Mouse (Mus musculus): ENCODE data around the gene Upk2.
A peak's percentile ranks its signal among the peaks of the same experiment; 100 is the strongest.
"Not testable (repeated sequence)": the region's sequence is repeated elsewhere in the genome, so short reads cannot be mapped to it uniquely, and the experiment has no call there.

Gene Upk2

DNA sequence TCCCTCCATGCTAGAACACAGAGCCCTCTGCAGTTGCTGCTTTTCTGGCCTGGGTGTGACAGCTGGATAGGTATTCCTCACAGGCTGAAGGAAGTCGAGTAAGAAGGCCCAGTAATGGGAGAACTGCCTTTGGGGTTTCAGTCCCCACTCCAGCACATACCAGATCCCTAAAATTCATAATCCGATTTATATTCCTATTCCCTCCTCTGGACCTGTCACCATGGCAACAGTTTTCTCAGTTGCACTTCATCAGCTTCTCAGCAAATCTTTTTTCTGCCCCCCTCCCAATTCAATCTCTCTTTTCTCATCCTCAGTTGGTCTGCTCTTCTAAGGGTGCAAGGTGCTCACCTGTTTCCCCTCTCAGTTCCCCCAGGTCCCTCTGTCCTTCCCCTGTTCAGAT, 14.0 kb upstream of the Upk2 start:
- DNase-seq (ENCODE audit: low spot score in 2 of 2): peak in 1 of 2 experiments; percentile 74

DNA sequence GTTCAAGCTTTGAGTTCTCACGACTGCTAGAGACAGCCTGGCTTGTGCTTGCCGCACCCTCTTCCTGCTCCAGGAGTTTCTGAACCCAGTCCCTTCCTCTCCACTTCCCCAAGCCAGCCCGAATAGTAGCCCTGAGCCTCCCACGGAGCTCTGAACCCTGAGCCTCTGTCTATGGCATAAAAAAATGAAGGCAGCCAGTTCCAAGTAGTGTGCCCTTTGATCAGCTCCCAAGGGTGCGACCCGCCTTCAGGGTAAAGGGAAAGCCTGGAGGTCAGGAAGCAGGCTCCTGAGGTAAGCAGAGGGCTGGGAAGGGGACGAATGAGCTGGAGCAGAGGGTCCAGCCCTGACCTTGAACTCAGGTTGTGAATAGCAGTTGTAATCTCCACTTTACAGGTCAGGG, 13.4 kb upstream of the Upk2 start:
- no peak for DNase-seq (ENCODE audit: low spot score in 2 of 2)

DNA sequence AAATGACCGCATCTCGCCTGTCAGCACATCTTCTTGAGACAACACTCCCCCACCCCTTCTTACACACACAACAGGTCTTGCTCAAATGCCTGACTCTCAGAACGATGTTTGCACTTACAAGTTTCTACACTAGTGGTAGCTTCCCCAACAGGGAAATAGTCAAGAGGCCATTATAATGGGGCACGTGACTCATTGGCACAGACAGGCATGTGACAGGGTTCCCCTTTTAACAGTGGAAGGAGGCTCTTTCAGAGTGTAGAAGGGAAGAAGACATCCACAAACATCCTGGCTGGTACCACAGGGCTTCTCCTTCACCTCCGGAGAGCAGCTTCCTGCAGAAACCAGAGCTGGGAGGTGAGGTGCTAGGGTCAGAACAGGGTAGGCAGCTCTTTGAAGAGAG, 7.2 kb upstream of the Upk2 start:
- DNase-seq (ENCODE audit: low spot score in 2 of 2): no peak

DNA sequence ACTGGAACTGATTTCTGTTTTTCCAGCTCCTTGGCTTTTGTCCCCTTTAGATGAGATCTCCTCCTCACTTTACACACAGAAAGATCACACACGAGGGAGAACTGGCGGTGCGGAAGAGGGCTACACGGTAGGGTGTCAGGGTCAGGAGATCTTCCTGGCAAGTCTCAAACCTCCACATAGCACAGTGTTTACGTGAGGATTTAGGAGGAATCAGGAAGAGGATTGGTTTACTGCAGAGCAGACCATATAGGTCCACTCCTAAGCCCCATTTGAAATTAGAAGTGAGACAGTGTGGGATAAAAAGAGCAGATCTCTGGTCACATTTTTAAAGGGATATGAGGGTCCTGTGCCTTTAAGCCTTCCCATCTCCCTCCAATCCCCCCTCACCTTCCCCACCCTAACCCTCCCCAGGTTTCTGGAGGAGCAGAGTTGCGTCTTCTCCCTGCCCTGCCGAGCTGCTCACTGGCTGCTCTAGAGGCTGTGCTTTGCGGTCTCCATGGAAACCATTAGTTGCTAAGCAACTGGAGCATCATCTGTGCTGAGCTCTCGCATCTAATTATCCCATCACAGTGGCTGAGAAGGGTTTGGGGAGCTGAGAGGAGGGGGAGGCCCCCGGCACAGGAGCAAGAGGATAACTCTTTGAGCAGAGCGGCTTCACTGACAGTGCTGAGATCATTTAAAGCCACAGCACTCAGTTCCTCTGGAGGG, 2.4 kb upstream of the Upk2 start:
- peak; percentile 95 to 99 for DNase-seq (ENCODE audit: low spot score in 2 of 2)

DNA sequence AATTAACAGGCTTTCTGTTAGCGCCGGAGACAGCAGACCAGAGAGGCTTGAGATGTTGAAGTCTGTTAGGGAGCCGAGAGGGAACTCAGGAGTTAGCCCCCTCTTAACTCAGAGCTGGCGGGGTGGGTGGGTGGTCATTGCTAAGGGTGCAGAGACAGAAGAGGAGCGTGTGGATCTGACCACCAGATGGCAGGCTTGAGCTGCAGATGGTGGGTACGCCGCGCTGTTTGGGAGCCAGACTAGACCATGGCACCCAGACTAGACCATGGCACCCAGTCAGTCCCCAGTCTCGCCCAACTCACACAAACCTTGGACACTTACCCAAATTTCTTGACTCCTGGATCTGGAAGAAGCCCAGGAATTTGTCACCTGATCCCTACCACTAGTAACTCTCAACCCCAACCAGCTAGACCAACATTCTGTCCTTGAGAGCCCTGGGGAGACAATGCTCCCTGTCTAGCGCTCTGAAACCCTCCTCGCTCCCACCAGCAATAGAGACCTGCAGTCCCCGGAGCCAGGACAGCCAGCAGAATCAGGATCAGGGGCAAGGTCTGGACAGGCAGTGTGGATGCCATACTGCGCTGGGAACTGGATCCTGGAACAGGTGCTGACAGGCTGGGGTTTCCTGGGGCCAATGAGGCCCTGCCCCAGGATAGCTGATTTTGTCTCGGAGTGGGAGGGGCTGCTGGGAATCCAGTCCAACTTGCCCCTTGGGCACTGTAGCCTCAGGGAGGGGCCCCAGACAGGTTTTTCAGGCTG, 465 bp downstream of the Upk2 start:
- DNase-seq (ENCODE audit: low spot score in 2 of 2): peak; percentile 87 to 94

DNA sequence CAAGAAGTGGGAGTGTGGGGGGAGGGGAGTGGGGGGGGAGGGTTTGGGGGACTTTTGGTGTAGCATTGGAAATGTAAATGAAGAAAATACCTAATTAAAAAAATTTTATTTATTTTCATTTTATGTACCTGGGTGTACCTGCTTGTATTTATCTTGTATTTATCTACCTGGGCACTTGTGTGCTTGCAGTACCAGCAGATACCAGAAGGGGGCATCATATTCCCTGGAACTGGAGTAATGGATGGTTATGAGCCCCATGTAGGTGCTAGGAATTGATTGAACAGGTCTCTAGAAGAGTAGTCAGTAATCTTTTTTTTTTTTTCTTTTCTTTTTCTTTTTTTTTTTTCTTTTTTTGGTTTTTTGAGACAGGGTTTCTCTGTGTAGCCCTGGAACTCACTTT, 4.4 kb downstream of the Upk2 start:
- DNase-seq (ENCODE audit: low spot score in 2 of 2): no peak

DNA sequence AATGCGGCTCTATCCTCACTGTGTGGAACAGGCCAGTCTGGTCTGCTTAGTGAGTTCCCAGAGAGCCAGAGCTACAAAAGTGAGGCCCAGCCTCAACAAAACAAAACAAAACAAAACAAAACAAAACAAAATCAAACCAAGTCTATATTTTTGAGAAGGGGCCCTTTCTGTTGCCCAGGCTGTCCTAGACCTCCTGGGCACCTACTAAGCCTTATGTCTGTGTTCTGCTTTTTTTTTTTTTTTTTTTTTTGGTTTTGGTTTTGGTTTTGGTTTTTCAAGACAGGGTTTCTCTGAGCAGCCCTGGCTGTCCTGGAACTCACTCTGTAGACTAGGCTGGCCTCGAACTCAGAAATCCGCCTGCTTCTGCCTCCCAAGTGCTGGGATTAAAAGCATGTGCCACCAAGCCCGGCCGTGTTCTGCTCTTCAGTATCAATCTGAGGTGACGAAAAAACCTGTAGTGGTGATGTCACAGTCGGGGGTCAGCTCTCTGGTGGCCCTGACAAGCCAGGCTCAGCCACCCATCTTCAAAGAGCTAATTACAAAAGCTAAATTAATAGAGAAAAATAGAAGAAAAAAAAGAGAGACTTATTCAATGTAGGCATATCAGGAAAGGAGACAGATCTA, 10.3 kb downstream of the Upk2 start:
- not testable (repeated sequence) for DNase-seq (ENCODE audit: low spot score in 2 of 2)

DNA sequence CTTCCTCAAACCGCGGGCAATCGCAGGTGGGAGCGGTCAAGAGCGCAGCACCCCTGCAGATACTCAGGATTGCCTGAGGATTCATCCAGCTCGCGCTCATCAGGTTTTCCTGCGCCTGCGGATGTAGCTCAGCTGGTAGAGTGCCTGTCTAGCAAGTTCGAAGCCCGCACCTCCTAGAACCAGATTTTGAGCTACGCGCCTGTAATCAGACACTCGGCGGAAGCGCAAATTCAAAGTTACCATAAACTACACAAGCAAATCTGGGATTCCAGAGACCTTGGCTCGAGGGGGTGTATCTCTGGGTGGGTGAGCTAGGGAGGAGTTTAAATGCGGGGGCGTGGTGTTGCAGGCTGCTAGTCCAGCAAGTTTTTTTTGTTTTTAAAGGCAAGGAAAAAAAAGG, 13.8 kb downstream of the Upk2 start, which contains the start of gene Foxr1:
Foxr1 (minus strand) TSS at position 176 of the 400 bp plus-strand sequence.
- no peak for DNase-seq (ENCODE audit: low spot score in 2 of 2)

DNA sequence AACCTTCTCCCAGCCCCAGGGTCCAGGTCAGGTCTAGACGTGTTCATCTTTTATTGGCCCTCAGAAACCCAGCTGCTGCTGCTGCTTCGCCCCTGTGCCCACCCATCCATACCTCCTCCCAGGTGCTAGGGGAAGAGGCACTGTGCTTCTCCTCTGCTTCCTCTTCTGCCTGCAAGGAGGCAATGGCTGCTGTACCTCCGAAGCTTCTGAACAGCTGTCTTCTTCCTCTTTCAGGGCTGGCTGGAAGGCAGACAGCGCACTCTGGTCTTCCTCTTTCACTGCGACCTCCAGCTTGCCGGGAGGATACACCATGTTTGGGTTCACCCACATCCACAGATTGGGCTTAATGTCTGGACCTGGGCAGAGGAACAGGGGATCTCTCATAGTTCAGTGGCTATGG, 19.0 kb downstream of the Upk2 start:
- no peak for DNase-seq (ENCODE audit: low spot score in 2 of 2)

DNA sequence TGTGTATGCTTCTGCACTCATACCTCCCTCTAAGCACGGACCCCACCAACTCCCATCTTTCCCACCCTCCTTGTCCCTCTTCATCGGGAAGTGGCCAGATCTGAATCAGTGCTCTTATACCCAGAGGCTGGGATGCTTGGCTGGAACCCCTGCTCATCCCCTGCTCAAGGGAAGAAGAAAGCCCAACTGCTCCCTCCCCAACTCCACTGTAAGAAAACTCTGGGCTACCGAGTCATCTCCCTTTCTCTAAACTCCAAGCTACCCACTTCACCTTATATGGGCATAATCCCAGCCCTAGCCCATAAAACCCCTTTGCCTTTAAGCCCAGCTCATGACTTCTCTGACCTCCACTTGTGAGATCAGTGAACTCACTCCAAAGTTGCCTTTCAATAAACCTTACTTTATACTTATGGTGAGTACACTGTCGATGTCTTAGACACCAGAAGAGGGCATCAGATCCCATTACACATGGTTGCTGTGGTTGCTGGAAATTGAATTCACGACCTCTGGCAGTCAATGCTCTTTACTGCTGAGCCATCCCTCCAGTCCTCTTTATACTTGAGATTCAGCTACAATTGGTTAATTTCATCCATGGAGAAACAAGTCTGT, 22.1 kb downstream of the Upk2 start:
- no peak for DNase-seq (ENCODE audit: low spot score in 2 of 2)

DNA sequence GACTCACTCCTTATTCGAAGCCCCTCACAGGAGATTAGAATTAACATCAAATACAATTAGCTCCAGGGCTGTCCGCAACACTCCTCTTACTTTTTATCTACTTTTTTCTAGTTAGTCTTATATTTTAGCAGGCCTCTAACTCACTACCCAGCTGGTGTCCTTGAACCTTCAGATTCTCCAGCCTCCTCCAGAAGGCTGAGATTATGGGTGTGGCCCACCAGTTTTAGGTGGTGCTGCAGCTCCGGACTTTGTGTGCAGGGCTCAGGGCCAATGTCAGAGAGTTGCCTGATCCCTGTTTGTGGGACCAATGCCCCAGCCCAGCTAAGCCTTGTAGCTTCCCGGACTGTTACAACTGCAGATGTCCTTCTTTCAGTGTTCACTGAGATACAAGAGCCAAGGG, 31.2 kb downstream of the Upk2 start:
- no peak for DNase-seq (ENCODE audit: low spot score in 2 of 2)

DNA sequence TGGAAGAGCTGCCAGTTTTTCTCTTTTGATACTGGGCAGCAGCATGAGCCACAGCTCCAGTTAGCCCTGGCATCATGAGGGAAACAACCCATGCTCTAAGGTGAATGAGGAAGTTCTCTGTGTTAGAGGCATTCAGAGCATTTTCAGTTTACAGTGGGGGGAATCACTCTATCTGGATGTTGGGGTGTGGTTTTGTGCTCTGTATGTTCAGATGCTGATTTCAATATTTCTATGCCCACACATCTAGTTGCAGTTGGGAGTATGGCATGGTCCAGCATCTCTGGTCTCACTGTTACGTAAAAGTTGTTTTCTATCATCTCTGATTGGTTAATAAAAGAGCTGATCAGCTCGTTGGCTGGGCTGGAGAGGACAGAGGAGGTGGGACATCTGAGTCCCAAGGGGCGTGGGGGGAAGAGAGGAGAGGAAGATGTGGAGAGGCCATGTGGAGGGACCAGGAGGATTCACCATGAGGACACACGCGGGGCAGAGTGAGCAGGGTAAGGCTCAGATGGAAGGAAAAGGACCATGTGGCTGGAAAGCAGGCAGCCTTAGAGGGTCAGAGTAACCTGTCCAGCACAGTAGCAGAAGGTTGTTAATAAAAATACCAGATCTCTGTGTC, 34.4 kb downstream of the Upk2 start:
- no peak for DNase-seq (ENCODE audit: low spot score in 2 of 2)

DNA sequence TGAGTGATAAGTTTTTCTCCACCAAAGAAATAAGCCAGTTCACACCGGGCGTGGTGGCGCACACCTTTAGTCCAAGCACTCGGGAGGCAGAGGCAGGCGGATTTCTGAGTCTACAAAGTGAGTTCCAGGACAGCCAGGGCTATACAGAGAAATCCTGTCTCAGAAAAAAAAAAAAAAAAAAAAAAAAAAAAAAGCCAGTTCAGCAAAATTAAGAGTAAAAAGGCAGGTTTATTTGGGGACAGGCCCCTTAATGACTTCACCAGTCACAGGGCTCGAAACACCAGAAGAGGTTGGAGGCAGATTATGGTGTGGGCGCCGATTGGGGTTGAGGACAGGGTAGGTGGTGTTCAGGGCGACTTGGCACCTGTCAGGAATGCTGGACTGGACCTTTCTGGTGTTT, 35.0 kb downstream of the Upk2 start:
- not testable (repeated sequence) for DNase-seq (ENCODE audit: low spot score in 2 of 2)

DNA sequence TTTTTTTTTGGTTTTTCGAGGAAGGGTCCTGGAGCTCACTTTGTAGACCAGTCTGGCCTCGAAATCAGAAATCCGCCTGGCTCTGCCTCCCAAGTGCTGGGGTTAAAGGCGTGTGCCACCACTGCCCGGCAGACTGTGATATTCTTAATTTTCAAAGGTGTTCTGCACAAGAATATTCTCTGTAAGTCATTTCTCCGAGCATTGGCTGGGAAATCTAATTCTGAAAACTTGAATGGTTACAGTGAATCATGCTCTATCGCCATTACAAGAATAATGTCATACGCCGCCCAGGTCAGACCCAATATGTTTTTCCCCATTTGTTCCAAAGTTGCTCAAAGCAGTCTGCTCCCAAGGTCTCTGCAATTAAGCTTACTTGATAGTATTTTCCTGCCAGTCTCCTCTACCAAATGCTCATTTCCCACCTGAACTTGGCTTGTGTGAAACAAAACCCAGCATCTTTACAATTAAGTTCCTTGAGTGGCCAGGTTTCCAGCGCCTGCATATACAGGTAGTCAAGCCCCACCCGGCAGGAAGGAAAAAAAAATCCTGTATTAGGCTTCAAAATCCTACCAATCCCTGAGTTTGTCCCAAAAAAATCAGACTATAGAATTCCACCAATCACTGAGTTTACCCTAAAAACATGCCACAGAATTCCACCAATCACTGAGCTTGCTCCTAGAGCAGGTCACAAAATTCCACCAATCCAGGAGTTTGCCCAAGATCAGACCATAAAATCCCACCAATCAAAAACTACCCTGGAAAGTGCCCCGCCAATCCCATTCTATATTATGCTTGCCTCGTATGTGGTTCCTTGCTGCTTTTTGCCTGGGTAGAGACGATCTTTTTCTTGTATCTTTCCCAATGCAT, 36.0 kb downstream of the Upk2 start, which contains the start of gene Ccdc84:
Ccdc84 (minus strand) TSS at position 51 of the 867 bp plus-strand sequence.
- DNase-seq (ENCODE audit: low spot score in 2 of 2): no peak

DNA sequence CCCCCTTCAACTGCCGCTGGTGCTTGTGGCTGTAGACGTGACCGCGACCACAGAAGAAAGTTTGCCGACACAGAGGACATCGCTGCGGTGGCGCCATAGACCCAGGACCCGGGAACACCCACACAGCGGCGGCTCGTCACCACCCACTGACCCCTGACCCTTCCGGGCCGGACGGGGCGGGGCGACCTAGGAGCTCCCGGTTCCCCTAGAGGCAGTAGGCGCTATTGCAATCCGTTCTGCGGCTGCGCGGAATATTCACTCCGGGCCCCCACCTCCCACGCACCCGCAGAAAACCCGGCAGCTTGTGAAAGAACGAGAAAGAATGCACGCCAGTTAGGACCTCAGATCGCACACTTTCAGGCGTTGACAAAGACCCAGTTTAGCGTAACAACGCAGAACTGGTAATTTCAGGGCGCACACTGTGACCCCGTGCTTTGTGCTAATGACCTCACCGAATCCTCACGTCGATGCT, 36.8 kb downstream of the Upk2 start:
- peak; percentile 96 to 97 for DNase-seq (ENCODE audit: low spot score in 2 of 2)

DNA sequence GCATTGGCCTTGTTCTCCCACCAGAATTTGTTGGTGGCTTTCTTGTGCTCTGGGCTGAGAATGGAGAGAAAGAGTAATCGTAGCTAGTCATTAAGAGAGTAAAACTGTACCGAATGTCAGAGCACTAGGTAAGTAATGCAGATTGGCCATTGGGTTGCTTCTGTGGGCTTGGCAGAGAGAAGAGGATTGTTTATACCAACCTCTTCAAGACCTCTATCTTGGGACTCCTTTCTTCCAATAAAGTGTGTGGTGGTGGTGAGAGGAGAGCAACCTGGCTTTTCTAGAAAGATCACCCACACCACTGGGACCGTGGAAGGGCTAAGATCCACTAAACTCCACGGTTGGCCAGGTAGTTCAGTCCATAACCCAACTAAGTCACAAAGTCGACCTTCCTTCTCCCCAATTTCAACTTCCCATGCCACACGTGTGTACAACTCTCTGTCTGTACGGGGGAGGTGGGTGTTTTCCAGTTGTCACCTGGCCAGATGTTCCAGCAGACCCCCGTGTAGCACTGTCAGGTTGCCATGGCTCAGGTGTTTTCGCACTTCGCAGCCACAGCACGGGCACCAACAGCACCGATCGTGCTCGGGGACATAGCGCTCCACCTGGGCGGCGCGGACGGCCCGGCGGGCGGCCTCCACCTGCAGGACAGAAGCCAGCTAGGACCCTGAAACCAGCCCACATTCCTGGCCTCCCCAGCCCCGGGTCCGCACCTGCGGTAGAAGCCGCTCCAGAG, 37.5 kb downstream of the Upk2 start:
- DNase-seq (ENCODE audit: low spot score in 2 of 2): peak in 1 of 2 experiments; percentile 44

DNA sequence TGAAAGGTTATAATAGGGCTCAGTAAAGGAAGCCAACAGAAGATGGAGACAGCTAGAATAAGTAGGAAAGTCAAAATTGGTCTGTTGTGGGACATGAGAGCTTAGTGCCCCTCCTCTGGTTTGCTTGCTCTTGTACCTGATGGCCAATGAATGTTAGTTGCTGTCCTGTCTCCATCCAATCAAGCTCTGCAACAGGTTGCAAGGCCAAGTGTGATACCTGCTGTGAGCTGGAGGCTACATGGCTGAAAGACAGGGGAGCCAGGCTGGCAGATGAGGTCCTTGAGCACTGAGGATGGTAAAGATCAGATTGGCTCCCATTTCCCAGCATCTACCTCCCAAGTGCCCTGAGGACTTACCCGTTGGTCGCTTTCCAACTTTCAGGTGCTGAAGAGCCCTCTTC, 42.0 kb downstream of the Upk2 start:
- DNase-seq (ENCODE audit: low spot score in 2 of 2): no peak

DNA sequence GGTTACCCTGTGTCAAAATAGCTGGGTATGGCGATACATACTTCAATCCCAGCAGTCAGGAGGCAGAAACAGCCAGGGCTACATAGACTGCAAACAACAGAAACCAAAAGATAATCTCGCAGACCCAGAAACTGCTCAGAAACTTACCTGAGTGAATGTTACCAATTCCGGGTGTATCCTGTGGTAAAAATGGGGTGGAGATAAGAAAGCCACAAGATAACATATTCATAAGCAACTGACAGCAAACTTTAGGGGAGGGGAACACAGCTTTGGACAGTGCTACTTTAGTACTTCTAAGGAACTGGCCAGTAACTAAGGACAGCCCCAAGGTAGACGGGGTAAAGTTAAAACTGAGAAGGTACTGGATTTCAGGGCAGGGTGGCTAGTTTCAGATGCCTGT, 42.5 kb downstream of the Upk2 start:
- DNase-seq (ENCODE audit: low spot score in 2 of 2): no peak

DNA sequence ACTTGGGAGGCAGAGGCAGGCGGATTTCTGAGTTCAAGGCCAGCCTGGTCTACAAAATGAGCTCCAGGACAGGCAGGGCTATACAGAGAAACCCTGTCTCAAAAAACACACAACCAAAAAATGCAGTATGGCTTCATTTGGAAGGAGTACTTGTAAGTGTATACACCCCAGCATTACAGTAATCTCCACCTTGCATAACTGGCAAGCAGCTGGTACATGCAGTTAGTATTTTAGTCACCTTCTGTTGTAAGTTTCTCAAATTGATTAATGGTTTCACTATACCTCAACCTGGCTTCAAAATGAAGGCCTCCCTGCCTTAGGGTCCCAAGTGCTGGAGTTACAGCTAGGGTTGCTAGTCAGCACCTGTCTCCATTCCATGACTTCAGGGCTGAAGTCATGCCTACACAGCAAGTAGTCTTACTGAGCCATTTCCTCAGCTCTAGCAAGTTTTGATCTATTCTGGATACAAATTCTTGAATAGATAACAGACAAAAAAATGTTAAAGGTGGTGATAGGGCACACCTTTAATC, 43.1 kb downstream of the Upk2 start:
- DNase-seq (ENCODE audit: low spot score in 2 of 2): no peak

Measured in right cerebral cortex, postnatal 10 days (tissue).